In genomic region chr7:127425911-127426310, GRCm38 (mm10) we compare ENCODE assay signal across 12 mouse cellular contexts.
"Had no signal": no experiment of that assay in that cellular context is flagged by ENCODE, and none has a peak within 500 bp of the region (broad histone marks: within the 10 kb centered on the region; RNA-seq: fewer than 3 reads in every experiment).

No protein-coding gene starts in this region.

- H3K36me3 ChIP-seq: limb, embryonic 15.5 days; liver, embryonic 13.5 days; midbrain, embryonic 12.5 days; neural tube, embryonic 13.5 days had no signal

- H3K4me2 ChIP-seq: limb, embryonic 15.5 days; liver, embryonic 13.5 days; midbrain, embryonic 12.5 days; neural tube, embryonic 13.5 days had no signal

- H3K27ac ChIP-seq: limb, embryonic 15.5 days; liver, embryonic 13.5 days; midbrain, embryonic 12.5 days; neural tube, embryonic 13.5 days had no signal

- H3K9ac ChIP-seq: limb, embryonic 15.5 days; liver, embryonic 13.5 days; midbrain, embryonic 12.5 days; neural tube, embryonic 13.5 days had no signal

- H3K9me3 ChIP-seq: limb, embryonic 15.5 days; liver, embryonic 13.5 days; midbrain, embryonic 12.5 days; neural tube, embryonic 13.5 days had no signal

- DNase-seq: layer of hippocampus, adult 9-11 months; layer of hippocampus, postnatal 36 days; liver, embryonic 13.5 days; retina, postnatal 1 day; right cerebral cortex, postnatal 4 days; thymus, adult 18-20 months; thymus, postnatal 14 days had no signal

- ATAC-seq: intestine, embryonic 16.5 days; midbrain, embryonic 16.5 days had no signal

- H3K4me3 ChIP-seq: limb, embryonic 15.5 days; liver, embryonic 13.5 days; midbrain, embryonic 12.5 days; neural tube, embryonic 13.5 days had no signal
